Mouse (Mus musculus) adrenal gland, adult 8-10 months (tissue): ENCODE data around the gene Narfl. TPM values are rescaled to one million over a fixed set of nuclear protein-coding genes. Genes with fewer than 3 reads are reported as not detected.

Source experiments
- DNase-seq: peaks from one replicate; pipeline ENCODE4 v3.0.0; 2022
- total RNA-seq, 4 experiments: library from RNA; stranded (reverse); gene quantifications; 2 replicates each; pipeline ENCODE4 v1.2.4; 2022

The Narfl gene
- total RNA-seq, 4 experiments from 2014 or later = 34.8 to 45.2 (median 40.1) TPM

DNA sequence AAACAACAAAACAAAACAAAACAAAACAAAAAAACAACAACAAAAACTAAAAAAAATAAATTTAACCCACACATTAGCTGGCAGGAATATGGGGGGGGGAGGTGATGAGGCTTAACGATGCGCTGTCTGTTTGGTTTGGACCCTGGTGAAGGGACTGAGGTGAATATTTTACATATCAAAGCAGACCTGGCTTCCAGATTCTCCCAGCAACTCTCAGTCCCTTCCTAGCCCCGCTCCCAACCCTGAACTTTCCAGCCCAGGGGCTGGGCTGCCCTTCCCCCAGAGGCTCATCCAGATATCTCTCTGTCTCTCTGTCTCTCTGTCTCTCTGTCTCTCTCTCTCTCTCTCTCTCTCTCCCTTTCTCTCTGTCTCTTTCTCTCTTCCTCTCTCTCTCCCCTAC lies 11.0 kb upstream of the Narfl start:
- DNase-seq = no peak

GRCm38 (mm10) chr17:25765886-25766285 lies 7.7 kb upstream of the Narfl start:
- no peak for DNase-seq

GRCm38 (mm10) chr17:25769331-25769730 lies 4.2 kb upstream of the Narfl start:
- no peak for DNase-seq

GRCm38 (mm10) chr17:25775318-25776062 lies 1.9 kb downstream of the Narfl start:
- DNase-seq = no peak

DNA sequence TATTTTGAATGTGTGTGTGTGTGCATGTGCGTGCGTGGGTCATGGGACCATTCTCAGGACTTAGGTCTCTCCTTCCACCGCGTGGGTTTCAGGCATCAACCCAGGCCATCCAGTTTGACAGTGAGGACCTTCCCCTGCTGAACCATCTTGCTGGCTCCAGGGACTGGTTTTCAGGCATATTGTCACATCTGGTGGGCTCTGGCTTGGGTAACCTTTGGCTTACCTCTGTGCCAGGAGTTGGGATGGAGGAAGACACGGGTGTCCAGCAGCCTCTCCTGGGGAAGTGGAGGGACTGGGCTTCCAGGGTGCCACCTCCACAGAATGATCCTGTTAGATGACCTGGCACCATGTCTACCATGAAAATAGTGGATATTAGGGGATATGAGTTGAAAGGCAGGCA lies 4.4 kb downstream of the Narfl start:
- no peak for DNase-seq

DNA sequence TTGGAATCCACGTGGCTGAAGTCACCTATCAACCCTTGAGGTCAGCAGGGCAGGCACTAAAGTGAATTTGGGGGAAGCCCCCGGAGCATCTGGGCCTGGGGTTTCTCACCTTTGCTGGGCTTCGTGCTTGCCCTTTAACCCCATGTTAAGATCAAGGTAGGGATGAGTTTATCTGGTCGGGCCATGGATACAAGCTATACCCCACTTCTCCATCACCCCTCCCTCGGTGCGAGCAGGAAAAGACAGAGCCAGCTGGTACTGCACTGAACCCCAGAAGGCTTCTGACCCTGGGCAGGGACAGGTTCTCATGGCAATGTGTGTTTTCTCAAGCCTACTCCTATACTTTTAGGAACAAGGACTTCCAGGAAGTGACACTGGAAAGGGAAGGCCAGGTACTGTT lies 7.8 kb downstream of the Narfl start:
- DNase-seq = no peak

GRCm38 (mm10) chr17:25783086-25783485 lies 9.5 kb downstream of the Narfl start:
- no peak for DNase-seq

- DNase-seq = no peak
Measured at GRCm38 (mm10) chr17:25783861-25784574, 10.4 kb downstream of the Narfl start.

GRCm38 (mm10) chr17:25785281-25785745 lies 11.7 kb downstream of the Narfl start, which contains the start of gene Haghl:
Gene Haghl (minus strand): TSS chr17:25785673.
- DNase-seq = peak; percentile 92

- no peak for DNase-seq
Measured at GRCm38 (mm10) chr17:25786280-25786679, 12.7 kb downstream of the Narfl start, which contains the start of gene Ccdc78. Gene Ccdc78 (plus strand): TSS chr17:25786580.

DNA sequence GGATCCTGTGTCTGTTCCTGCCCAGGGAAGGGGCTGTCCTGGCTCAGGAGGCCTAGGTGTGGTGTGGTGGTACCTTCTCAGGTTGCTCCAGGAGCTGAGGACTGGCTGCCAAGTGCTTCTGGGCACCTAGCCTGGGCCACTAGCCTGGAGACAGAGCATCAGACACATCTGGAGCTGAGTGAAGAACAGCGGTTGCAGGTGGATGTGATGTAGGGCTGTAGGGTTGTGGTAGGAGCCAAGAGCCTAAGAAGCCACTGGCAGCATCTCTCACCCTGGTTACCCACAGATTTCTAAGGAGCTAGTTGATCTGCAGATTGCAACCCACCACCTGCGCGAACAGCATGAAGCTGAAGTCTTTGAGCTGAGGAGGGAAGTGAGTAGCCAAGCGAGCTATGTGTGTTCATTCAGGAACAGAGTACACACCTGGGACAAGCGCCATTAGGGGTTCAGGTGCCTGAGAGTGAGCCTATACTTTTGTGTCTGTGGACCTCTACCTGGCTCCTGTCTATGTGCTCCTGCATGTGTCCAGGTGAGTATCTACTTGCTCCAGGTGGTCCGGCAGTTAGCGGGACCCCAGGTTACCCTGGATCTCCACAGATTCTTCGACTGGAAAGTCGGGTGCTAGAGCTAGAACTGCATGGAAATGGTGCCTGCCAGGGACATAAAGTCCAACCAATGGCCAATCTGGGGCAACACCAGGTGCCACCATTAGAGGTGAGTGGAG lies 13.4 kb downstream of the Narfl start:
- no peak for DNase-seq

- DNase-seq = no peak
Measured at GRCm38 (mm10) chr17:25791320-25791842, 17.8 kb downstream of the Narfl start.

DNA sequence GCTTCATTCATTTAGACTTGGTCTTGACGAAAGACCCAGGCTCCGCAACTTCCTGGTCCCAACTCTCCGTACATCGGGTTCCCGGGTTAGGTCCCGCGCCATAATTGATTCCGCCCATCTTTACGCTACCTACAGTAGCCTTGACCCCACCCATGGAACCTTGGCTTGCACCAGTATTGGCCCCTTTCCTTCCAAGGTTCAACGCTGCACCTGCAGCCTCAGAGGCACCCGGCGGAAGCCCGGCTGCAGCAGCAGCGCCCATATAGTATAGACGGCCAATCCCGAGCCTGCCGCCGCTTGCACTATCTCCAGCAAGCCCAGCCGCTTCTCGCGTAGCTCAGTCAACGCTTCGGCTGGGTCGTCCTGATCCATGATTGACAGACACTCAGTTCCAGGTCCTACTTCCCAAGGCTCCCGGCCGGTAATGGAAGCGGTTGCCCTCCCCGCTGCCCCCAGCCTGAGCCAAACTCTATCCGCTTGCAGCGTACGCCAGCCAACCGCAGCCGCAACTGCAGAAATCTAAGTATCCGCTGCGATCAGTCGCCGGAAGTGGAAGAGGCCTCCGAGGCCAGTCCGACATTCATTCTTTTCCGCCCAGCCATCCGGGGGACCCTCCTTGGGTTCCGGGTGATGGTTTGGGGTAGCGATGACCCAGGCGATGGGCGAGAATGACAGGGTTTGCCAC lies 18.4 kb downstream of the Narfl start:
- no peak for DNase-seq

DNA sequence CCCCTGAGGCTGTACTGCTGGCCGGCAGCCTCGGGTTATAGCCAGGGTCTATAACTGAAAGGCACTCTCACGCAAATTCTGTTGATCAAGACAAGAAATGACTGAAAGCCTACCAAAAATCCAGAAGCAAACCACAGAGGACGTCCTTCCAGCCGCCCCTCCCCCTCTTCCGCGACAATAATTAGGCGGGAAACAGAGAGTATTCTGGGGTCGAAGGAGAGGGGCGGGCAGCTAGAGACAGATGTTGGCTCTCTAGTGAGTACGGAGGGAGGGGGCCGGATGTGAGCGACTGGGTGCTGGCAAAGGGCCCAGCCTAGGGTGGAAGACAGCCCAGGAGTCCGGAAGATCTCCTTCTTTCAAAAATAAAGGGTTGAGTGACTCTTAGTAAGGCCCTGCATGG lies 19.0 kb downstream of the Narfl start, which contains the start of gene Fam173a:
Gene Fam173a (minus strand): TSS at position 287 of the 400 bp plus-strand sequence.
- DNase-seq = no peak

DNA sequence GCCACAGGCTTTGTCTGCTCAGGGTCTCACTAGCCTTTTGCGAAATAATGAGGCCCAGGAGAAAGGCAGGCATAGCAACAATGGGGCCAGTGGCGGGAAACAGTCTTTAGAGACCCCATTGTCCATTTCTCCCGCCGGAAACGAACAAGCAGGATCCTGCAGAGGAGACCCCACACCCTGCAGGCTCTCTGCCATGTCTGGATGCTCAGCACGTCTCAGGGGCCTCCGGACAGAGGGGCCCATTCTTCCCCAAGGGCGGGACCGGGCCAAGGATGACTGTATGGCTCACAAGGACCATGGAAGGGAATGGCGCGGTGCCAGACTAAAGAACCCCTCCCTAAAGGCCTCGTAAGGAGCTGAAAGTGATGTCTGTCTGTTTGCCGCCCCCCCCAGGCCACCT lies 20.6 kb downstream of the Narfl start:
- no peak for DNase-seq

DNA sequence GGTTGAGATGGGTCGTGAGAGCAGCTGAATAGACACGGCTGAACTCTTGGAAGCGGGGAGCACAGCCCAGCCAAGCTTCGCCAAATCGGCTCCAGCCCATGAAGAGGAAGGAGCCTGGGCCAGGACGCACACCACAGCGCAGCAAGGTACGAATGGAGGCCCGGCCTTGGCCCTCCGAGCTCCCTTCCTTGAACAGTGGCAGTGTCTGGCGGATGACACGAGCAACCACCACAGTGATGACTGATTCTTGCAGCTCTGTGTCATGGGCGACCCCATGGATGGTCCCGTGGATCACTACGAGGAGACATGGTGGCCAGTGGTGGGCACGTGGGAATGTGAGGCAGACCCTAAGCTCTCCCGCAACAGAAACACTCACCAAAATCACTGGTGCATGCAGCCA lies 21.4 kb downstream of the Narfl start:
- no peak for DNase-seq

GRCm38 (mm10) chr17:25795609-25796092 lies 22.1 kb downstream of the Narfl start, which contains the start of gene AC134908.4:
Gene AC134908.4 (minus strand): TSS chr17:25795659.
- no peak for DNase-seq

DNA sequence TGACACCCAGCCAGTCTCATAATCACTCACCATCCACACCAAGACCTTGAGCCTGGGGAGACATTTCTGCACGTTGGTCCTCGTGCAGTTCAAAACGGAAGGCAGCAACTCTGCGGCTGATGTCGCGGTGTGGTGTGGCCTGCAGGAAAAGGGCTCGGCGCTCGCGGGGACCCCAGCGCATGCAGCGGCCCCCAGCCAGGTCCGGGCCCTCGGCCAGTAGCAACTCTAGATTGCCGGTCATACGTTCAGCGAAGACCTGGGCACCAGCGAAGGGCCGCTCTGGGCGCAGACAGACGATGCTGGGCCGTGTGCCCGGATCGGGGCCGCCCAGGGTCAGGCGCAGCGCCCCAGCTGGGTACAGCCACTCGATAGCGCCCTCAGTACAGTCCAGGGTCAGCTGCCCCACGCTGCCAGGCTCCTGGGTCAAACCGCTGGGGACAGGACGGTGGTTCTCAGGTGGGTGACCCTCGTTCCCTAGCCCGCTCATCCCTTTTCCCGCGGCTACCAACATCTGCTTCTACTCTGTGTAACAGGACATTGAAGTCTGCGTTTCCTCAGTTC lies 22.7 kb downstream of the Narfl start:
- DNase-seq = no peak

DNA sequence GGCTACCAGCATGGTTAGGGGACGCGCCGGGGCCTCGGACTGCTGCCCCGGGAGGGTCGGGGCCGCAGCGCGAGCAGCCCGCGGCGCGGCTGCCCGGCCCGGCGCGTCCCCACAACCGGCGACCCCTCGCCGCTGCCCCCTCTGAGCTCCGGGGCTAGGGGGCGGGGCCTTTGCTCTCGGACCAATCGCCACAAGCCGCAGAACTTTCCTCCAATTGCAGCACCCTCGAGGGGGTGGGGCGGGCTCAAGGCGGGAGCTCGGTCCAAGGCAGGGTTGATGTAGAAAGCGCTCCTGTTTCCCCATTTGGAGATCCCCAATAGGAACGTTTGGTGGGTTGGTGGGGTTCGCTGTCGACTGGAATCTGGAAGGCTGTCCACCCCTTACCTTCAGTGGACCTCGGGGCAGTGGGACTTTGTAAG lies 23.4 kb downstream of the Narfl start, which contains the start of gene Metrn:
Gene Metrn (minus strand): TSS at position 186 of the 419 bp plus-strand sequence.
- peak; percentile 82 for DNase-seq

- DNase-seq = no peak
Measured at GRCm38 (mm10) chr17:25801029-25801428, 27.5 kb downstream of the Narfl start.

- peak; percentile 85 for DNase-seq
Measured at GRCm38 (mm10) chr17:25802825-25803517, 29.4 kb downstream of the Narfl start.
